Mouse (Mus musculus) olfactory bulb, adult 2 months (tissue): ENCODE measurements around the gene Ipo11. TPM values are rescaled to one million over a fixed set of nuclear protein-coding genes. Genes with fewer than 3 reads are reported as not detected.

Experiments used
- H3K27ac ChIP-seq: fragments of 200-500 bp; 2 replicates; pipeline ENCODE4 v1.5.1; 2012; ENCODE audit warnings: low read depth, low read length; ENCODE audit not compliant: insufficient read depth
- H3K4me1 ChIP-seq: fragments of 200-500 bp; 2 replicates; pipeline ENCODE4 v1.6.1; 2012; ENCODE audit warnings: low read length; ENCODE audit not compliant: control insufficient read depth, insufficient read depth
- H3K4me3 ChIP-seq: fragments of 200-500 bp; 2 replicates; pipeline ENCODE4 v1.5.1; 2012; ENCODE audit warnings: mild to moderate bottlenecking, low read depth, low read length, moderate library complexity; ENCODE audit not compliant: insufficient read depth
- CTCF ChIP-seq: fragments of 200-500 bp; IDR thresholded peaks from 2 replicates; pipeline ENCODE4 v1.5.1; 2012; ENCODE audit warnings: low read depth, mild to moderate bottlenecking, low read length, moderate library complexity; ENCODE audit not compliant: insufficient read depth
- POLR2A ChIP-seq: fragments of 200-500 bp; IDR thresholded peaks from 2 replicates; pipeline ENCODE4 v1.6.1; 2012; ENCODE audit warnings: mild to moderate bottlenecking, low read depth, low read length, moderate library complexity; ENCODE audit not compliant: insufficient read depth
- WGBS: fragments of 180-500 bp; shearing (Covaris S2); methylation state at CpG from one replicate; pipeline ENCODE4 v1.1.7; 2018; 5-methylcytosine and 5-hydroxymethylcytosine counted together
- polyA plus RNA-seq: library from polyadenylated mRNA; stranded (reverse); fragments of >200 nt; gene quantifications from 2 replicates; pipeline ENCODE4 v1.2.4, GENCODE M21; 2012; ENCODE audit warnings: low replicate concordance; ENCODE audit not compliant: missing spikeins, insufficient read depth, insufficient read length

Gene Ipo11
- polyA plus RNA-seq, 1 experiment, result not detected

GRCm38 (mm10) chr13:106830029-106830428 is 106.7 kb downstream of the Ipo11 start:
- no peaks in the 10 kb centered on the region for H3K4me1 ChIP-seq
- WGBS, result 75% methylated on average over 6 of the region's 6 CpGs

GRCm38 (mm10) chr13:106829327-106829997 is 107.3 kb downstream of the Ipo11 start:
- Histone ChIP-seq H3K27ac (no peak overlapping the region), H3K4me1 (no peaks in the 10 kb centered on the region), H3K4me3 (no peak overlapping the region)
- WGBS, result 90% methylated on average over 12 of the region's 12 CpGs
- TF ChIP-seq POLR2A (no peak), CTCF (no peak)

More at GRCm38 (mm10) chr13:106830029-106830428, 106.7 kb downstream of the Ipo11 start:
- Histone ChIP-seq H3K4me3 (no peak overlapping the region), H3K27ac (no peak overlapping the region)
- TF ChIP-seq CTCF, result no peak
- no peak for TF ChIP-seq POLR2A

GRCm38 (mm10) chr13:106825618-106826017 is 111.1 kb downstream of the Ipo11 start:
- Histone ChIP-seq H3K4me1 (no peaks in the 10 kb centered on the region), H3K27ac (no peak overlapping the region), H3K4me3 (no peak overlapping the region)
- 61% methylated on average over 5 of the region's 5 CpGs for WGBS
- TF ChIP-seq POLR2A (no peak), CTCF (no peak)

- no peak for TF ChIP-seq POLR2A
- no peak for TF ChIP-seq CTCF
- Histone ChIP-seq H3K4me3 (no peak overlapping the region), H3K27ac (no peak overlapping the region), H3K4me1 (no peaks in the 10 kb centered on the region)
- 97% methylated on average over 2 of the region's 2 CpGs for WGBS
Measured at GRCm38 (mm10) chr13:106823875-106824191, 112.9 kb downstream of the Ipo11 start.

- TF ChIP-seq POLR2A, result no peak
- no peak for TF ChIP-seq CTCF
- no peak overlapping the region for H3K4me3 ChIP-seq
- H3K4me1 ChIP-seq, result no peaks in the 10 kb centered on the region
- WGBS, result 91% methylated on average over 12 of the region's 12 CpGs
- no peak overlapping the region for H3K27ac ChIP-seq
Measured at GRCm38 (mm10) chr13:106823121-106823874, 113.5 kb downstream of the Ipo11 start.

GRCm38 (mm10) chr13:106820149-106820548 is 116.6 kb downstream of the Ipo11 start:
- no peak overlapping the region for H3K27ac ChIP-seq
- WGBS, result 87% methylated on average over 2 of the region's 2 CpGs
- no peaks in the 10 kb centered on the region for H3K4me1 ChIP-seq
- H3K4me3 ChIP-seq, result no peak overlapping the region
- no peak for TF ChIP-seq CTCF
- TF ChIP-seq POLR2A, result no peak

GRCm38 (mm10) chr13:106819749-106820148 is 117.0 kb downstream of the Ipo11 start:
- H3K4me3 ChIP-seq, result no peak overlapping the region
- no peak for TF ChIP-seq POLR2A
- TF ChIP-seq CTCF, result no peak
- H3K27ac ChIP-seq, result no peak overlapping the region
- WGBS, result 91% methylated on average over 4 of the region's 4 CpGs
- H3K4me1 ChIP-seq, result no peaks in the 10 kb centered on the region

- WGBS, result 71% methylated on average over 5 of the region's 5 CpGs
- no peak overlapping the region for H3K27ac ChIP-seq
- TF ChIP-seq CTCF, result no peak
- no peak for TF ChIP-seq POLR2A
- no peaks in the 10 kb centered on the region for H3K4me1 ChIP-seq
- H3K4me3 ChIP-seq, result no peak overlapping the region
Measured at GRCm38 (mm10) chr13:106817066-106817465, 119.7 kb downstream of the Ipo11 start.

GRCm38 (mm10) chr13:106813519-106813918 is 123.2 kb downstream of the Ipo11 start:
- Histone ChIP-seq H3K4me1 (no peaks in the 10 kb centered on the region), H3K27ac (no peak overlapping the region), H3K4me3 (no peak overlapping the region)
- TF ChIP-seq CTCF (no peak), POLR2A (no peak)
- 86% methylated on average over 4 of the region's 4 CpGs for WGBS
